Mouse (Mus musculus): ENCODE measurements around the gene Cts7. TPM values are rescaled to one million over a fixed set of nuclear protein-coding genes. Genes with fewer than 3 reads are reported as not detected.

Cts7 gene
- not detected in 2 replicates for polyA plus RNA-seq (2012; ENCODE audit: insufficient read depth, insufficient read length, low replicate concordance, missing spikeins)

- no peak for TF ChIP-seq POLR2A (IDR thresholded peaks at IDR 0.05; ENCODE audit: insufficient read depth, low read depth, low read length)
- no peaks in the 10 kb centered on the region for H3K4me1 ChIP-seq (ENCODE audit: control insufficient read depth, insufficient read depth, low read length)
Measured at GRCm38 (mm10) chr13:61358097-61358496, at the start of gene Cts7. Cts7 (minus strand) TSS chr13:61358197.

More at GRCm38 (mm10) chr13:61358097-61358496, at the start of gene Cts7:
- Histone ChIP-seq H3K27ac (ENCODE audit: insufficient read depth, low read depth, low read length) (no peak within 1 kb of the TSS), H3K4me3 (ENCODE audit: insufficient read depth, low read depth, low read length) (no peak within 1 kb of the TSS)

Other genes starting within 250 kb of the Cts7 start
- not detected in 2 replicates for gene Ctsr, start 193.9 kb downstream of the Cts7 start, polyA plus RNA-seq (2012; ENCODE audit: insufficient read depth, insufficient read length, low replicate concordance, missing spikeins)
- not detected in 2 replicates for gene Cts6, start 154.8 kb downstream of the Cts7 start, polyA plus RNA-seq (2012; ENCODE audit: insufficient read depth, insufficient read length, low replicate concordance, missing spikeins)
- not detected in 2 replicates for gene Cts8, start 102.8 kb downstream of the Cts7 start, polyA plus RNA-seq (2012; ENCODE audit: insufficient read depth, insufficient read length, low replicate concordance, missing spikeins)
- gene Gm49398, start 69.4 kb downstream of the Cts7 start, polyA plus RNA-seq (2012; ENCODE audit: insufficient read depth, insufficient read length, low replicate concordance, missing spikeins) = not detected in 2 replicates
- not detected in 2 replicates for gene Ctsm, start 183.6 kb upstream of the Cts7 start, polyA plus RNA-seq (2012; ENCODE audit: insufficient read depth, insufficient read length, low replicate concordance, missing spikeins)
- gene Gm49352, start 210.0 kb upstream of the Cts7 start, polyA plus RNA-seq (2012; ENCODE audit: insufficient read depth, insufficient read length, low replicate concordance, missing spikeins) = not detected in 2 replicates
- not detected in 2 replicates for gene Cts3, start 211.9 kb upstream of the Cts7 start, polyA plus RNA-seq (2012; ENCODE audit: insufficient read depth, insufficient read length, low replicate concordance, missing spikeins)